Mouse (Mus musculus) liver, postnatal 0 days (tissue): Measurements from ENCODE around the gene Rpl27a. TPM values are rescaled to one million over a fixed set of nuclear protein-coding genes. Genes with fewer than 3 reads are reported as not detected.

Experiments used
- ATAC-seq: fragments of 200-750 bp; cut with Nextera tagmentation; 2 replicates; pipeline ENCODE4 v1.8.0; 2017; ENCODE audit warnings: mild to moderate bottlenecking, moderate library complexity
- DNase-seq: peaks from one replicate; pipeline ENCODE4 v3.0.0-alpha.2; 2016
- H3K27ac ChIP-seq: fragments of 300-500 bp; sonication (generic); 2 replicates; pipeline ENCODE4 v1.5.1; 2014; ENCODE audit warnings: antibody characterized with exemption, moderate library complexity, mild to moderate bottlenecking, low read depth
- H3K27me3 ChIP-seq: fragments of 300-500 bp; sonication (generic); 2 replicates; pipeline ENCODE4 v1.6.1; 2014; ENCODE audit warnings: low read length, control low read depth, mixed read lengths; ENCODE audit not compliant: insufficient read depth
- H3K36me3 ChIP-seq: fragments of 300-500 bp; sonication (generic); replicated peaks from 2 replicates; pipeline ENCODE4 v1.6.1; 2014; ENCODE audit warnings: mild to moderate bottlenecking, control low read depth, low read length, moderate library complexity, mixed read lengths; ENCODE audit not compliant: insufficient read depth
- H3K4me1 ChIP-seq: fragments of 300-500 bp; sonication (generic); 2 replicates; pipeline ENCODE4 v1.6.1; 2014; ENCODE audit warnings: antibody characterized with exemption, mild to moderate bottlenecking, control low read depth; ENCODE audit not compliant: insufficient read depth
- H3K4me2 ChIP-seq: fragments of 300-500 bp; sonication (generic); 2 replicates; pipeline ENCODE4 v1.6.1; 2014; ENCODE audit warnings: low read depth, mild to moderate bottlenecking, low read length, moderate library complexity, mixed read lengths
- H3K4me3 ChIP-seq: fragments of 300-500 bp; sonication (generic); 2 replicates; pipeline ENCODE4 v1.5.1; 2014; ENCODE audit warnings: low read depth, low read length
- H3K9ac ChIP-seq: fragments of 300-500 bp; sonication (generic); replicated peaks from 2 replicates; pipeline ENCODE4 v1.6.1; 2014; ENCODE audit warnings: mild to moderate bottlenecking, moderate library complexity
- H3K9me3 ChIP-seq: fragments of 300-500 bp; sonication (generic); 2 replicates; pipeline ENCODE4 v1.6.1; 2016; ENCODE audit warnings: mild to moderate bottlenecking, control low read depth, low read length, mixed read lengths
- CTCF ChIP-seq: sonication (generic); IDR thresholded peaks from 2 replicates; pipeline ENCODE4 v1.5.1; 2016; ENCODE audit warnings: antibody characterized with exemption, low read depth
- EP300 ChIP-seq: IDR thresholded peaks from 2 replicates; pipeline ENCODE4 v1.6.1; 2016; ENCODE audit warnings: antibody characterized with exemption, low read depth, mild to moderate bottlenecking
- WGBS: fragments of 180-500 bp; shearing (Covaris S2); extraction: QIAGEN DNeasy Blood & Tissue Kit; methylation state at CpG from one replicate; pipeline ENCODE4 v1.1.7; 2014; ENCODE audit not compliant: insufficient replicate concordance; 5-methylcytosine and 5-hydroxymethylcytosine counted together
- polyA plus RNA-seq: library from polyadenylated mRNA; unstranded; fragments of >200 nt; fragmentation: Nextera tagmentation; extraction: Ambion mirVana; gene quantifications from 2 replicates; pipeline ENCODE4 v1.2.1, GENCODE M21; 2015

Gene Rpl27a
- polyA plus RNA-seq, 1 experiment from 2014 or later = 83.1 TPM

DNA sequence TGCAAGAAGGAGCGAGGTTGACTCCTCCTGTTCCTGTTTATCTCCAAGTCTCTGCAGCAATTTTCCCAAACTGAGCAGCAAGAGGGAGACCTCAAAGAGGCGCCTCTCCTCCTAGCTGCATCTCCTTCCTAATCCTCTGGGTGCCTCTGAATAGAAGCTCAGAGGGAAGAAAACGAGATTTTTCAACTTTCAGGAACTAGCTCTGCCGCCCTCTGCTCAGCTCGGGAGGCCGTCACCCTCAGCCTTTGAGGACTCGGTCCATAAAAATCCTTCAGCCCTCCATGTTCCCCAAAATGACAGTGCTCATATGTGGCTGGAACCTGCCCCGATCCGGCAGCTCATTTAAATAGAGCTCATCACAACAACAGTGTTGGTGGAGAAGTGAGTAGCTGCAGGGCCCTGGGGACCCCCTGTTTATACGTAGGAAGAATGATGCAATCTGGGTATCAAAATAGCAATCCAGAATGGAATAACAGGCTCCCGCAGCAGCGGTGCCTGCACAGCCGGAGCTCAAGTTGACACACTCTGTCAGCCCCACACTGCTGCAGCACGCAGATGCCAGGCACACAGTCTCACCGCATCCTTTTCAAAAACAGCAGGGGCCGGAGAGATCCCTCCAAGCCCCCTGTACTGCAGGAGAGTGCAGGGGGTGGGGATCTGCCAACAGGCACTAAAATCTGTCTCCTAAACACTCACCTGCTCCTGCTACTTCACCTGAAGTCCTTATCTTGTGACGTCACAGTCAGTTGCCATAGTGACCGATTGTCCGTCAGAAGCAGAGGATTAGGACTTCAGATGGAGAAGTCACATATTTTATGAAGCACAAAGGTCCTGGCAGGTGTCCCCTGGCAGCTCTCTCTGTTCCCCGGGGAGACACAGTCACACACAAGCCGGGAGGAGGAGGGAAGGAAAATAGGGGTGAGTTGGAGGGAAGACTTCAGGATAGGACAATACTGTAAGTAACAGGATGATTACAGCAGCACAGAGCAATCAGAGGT is 25.3 kb upstream of the Rpl27a start:
- Histone ChIP-seq H3K9ac (no peak overlapping the region), H3K4me2 (no peak overlapping the region), H3K4me1 (no peaks in the 10 kb centered on the region), H3K36me3 (no peaks in the 10 kb centered on the region), H3K4me3 (no peak overlapping the region), H3K9me3 (no peaks in the 10 kb centered on the region), H3K27ac (no peak overlapping the region), H3K27me3 (0 out of 2 replicates have a peak, but pooled peaks cover 3% of the 10 kb centered on the region)
- no peak for TF ChIP-seq EP300
- TF ChIP-seq CTCF = no peak
- no peak for ATAC-seq
- WGBS = 29% methylated on average over 21 of the region's 21 CpGs
- no peak for DNase-seq

- DNase-seq (no peak), ATAC-seq (no peak)
- WGBS = 68% methylated on average over 4 of the region's 4 CpGs
- Histone ChIP-seq H3K27me3 (0 out of 2 replicates have a peak, but pooled peaks cover 3% of the 10 kb centered on the region), H3K4me2 (no peak overlapping the region), H3K36me3 (no peaks in the 10 kb centered on the region), H3K9me3 (no peaks in the 10 kb centered on the region), H3K9ac (no peak overlapping the region), H3K27ac (no peak overlapping the region), H3K4me3 (no peak overlapping the region), H3K4me1 (no peaks in the 10 kb centered on the region)
- TF ChIP-seq CTCF (no peak), EP300 (no peak)
Observed at GRCm38 (mm10) chr7:109497507-109497906, 21.4 kb upstream of the Rpl27a start.

DNA sequence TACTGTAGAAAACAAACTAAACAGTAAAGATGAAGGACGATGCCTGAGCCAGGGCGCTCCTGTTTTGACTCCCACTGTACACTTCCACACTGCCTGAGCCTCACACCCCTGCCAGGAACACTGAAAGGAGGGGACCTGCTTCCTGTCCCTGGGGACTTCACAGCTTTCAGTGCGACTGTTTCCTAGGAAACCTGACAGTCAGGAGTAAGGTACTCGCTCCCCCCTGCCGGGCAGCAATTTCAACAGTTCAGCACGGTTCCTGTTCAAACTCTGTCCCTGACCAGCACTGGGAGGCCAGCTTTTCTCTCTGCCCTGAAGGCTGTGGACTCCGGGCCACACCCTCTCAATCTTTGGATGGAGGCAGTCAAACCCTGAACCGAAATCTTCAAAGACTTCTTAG is 11.8 kb upstream of the Rpl27a start:
- WGBS = 18% methylated on average over 8 of the region's 8 CpGs
- no peak overlapping the region for H3K4me3 ChIP-seq
- DNase-seq = no peak

GRCm38 (mm10) chr7:109507572-109507971 is 11.4 kb upstream of the Rpl27a start:
- no peak overlapping the region for H3K9ac ChIP-seq
- DNase-seq (no peak), ATAC-seq (no peak)
- H3K27me3 ChIP-seq = no peaks in the 10 kb centered on the region
- no peak overlapping the region for H3K4me3 ChIP-seq
- TF ChIP-seq CTCF (no peak), EP300 (no peak)
- H3K4me2 ChIP-seq = no peak overlapping the region
- H3K9me3 ChIP-seq = no peaks in the 10 kb centered on the region
- H3K36me3 ChIP-seq = no peaks in the 10 kb centered on the region
- WGBS = 63% methylated on average over 9 of the region's 9 CpGs
- H3K4me1 ChIP-seq = no peaks in the 10 kb centered on the region
- H3K27ac ChIP-seq = no peak overlapping the region

More for the DNA sequence above, 11.8 kb upstream of the Rpl27a start:
- Histone ChIP-seq H3K36me3 (no peaks in the 10 kb centered on the region), H3K9ac (no peak overlapping the region), H3K27me3 (no peaks in the 10 kb centered on the region), H3K27ac (no peak overlapping the region), H3K4me1 (no peaks in the 10 kb centered on the region), H3K9me3 (no peaks in the 10 kb centered on the region), H3K4me2 (no peak overlapping the region)
- no peak for TF ChIP-seq CTCF
- TF ChIP-seq EP300 = no peak
- ATAC-seq = no peak

GRCm38 (mm10) chr7:109508034-109508433 is 10.9 kb upstream of the Rpl27a start, which contains the start of gene Trim66:
Trim66 (minus strand) TSS chr7:109508134.
- H3K9ac ChIP-seq = no peak within 1 kb of the TSS
- H3K9me3 ChIP-seq = no peaks in the 10 kb centered on the region
- no peak within 1 kb of the TSS for H3K4me2 ChIP-seq
- WGBS = 82% methylated on average over 4 of the region's 4 CpGs
- H3K4me1 ChIP-seq = no peaks in the 10 kb centered on the region
- DNase-seq (no peak), ATAC-seq (no peak)
- H3K27ac ChIP-seq = no peak within 1 kb of the TSS
- no peak within 1 kb of the TSS for H3K4me3 ChIP-seq
- H3K36me3 ChIP-seq = no peaks in the 10 kb centered on the region
- H3K27me3 ChIP-seq = no peaks in the 10 kb centered on the region
- TF ChIP-seq CTCF (no peak), EP300 (no peak)

DNA sequence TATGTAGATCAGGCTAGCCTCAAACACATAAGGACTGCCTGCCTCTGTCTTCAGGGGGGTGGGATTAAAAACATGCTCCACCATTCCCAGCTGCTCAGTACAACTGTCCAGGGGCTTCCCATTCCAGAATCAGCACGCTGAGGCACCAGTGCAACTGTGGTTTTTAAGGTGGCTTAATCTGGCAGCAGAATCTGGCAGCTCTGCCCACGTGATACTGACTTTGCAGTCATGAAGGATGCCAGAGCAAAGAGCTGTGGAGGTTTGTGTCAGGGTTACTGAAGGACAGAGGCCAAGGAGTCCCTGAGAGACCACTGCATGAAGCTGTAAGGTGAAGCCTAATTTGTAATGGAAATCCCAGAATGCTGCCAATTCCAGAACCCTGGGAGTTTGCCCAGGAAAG is 8.1 kb upstream of the Rpl27a start:
- H3K27ac ChIP-seq = no peak overlapping the region
- no peak for DNase-seq
- H3K4me3 ChIP-seq = no peak overlapping the region
- WGBS = 48% methylated on average over 2 of the region's 2 CpGs
- H3K9ac ChIP-seq = no peak overlapping the region
- H3K4me1 ChIP-seq = no peaks in the 10 kb centered on the region
- TF ChIP-seq EP300 (no peak), CTCF (no peak)
- no peaks in the 10 kb centered on the region for H3K36me3 ChIP-seq
- no peaks in the 10 kb centered on the region for H3K9me3 ChIP-seq
- no peaks in the 10 kb centered on the region for H3K27me3 ChIP-seq
- H3K4me2 ChIP-seq = no peak overlapping the region
- ATAC-seq = no peak
